Mouse (Mus musculus): ENCODE results near the gene Ints13. TPM values are rescaled to one million over a fixed set of nuclear protein-coding genes. Genes with fewer than 3 reads are reported as not detected.

Gene Ints13
- polyA plus RNA-seq (2012; rRNA removed), result 28.0 and 28.6 TPM in 2 replicates

DNA sequence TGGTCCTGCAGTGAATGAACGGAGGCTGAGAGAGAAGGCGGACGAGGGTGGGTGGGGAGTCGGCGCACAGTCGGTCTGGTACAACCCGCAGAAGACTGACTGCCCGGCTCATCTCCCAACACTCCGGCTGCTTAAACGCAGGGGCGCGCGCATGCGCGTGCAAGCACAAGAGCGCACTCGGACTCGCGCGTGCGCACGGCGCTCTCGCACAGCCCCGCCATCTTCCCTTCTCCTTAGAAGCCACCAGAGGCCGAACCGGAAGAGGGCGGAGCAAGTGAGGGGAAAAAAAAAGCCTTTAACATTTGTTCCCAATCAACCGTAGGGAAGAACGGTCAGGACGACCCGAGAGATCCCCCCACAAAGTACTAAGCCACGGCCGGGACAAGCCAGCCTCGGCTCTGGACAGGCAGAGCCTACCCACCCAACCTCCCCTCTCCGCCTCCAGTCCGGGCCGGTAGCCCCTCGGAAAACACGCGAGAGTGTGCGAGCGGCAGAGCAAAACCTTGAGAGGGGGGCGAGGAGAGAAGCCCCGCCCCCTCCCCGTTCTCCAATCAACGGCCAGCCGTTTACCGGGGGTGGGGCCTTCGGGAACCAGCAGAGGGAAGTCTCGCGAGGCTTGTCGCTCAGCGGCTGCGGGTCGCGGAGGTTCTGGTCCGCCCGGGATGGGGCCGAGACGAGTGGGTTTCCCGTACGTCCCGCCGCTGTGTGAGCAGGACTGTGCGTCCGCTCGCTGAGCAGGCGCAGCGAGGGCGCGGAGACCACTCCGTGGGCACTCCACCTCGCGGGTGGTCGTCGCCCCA is at the start of gene Ints13:
Ints13 (minus strand) TSS at position 526 of the 800 bp plus-strand sequence.

DNA sequence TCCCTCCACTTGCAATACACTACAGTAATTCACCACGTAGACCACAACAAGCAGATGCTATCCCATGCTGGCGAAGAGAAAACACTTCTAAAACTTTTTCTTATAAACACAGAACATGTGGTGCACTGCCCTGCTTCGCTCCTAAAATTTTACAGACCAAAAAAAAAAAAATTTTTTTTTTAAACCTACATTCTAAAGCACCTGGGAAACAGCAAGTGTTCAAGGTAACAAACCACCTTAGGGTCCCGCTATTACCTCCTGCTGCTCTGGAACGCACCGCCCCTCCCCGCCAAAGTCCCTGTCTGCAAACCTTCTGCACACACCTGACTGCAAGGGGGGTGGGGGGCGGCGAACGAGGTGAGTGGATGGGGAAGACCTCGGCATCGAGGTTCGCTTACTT is 732 bp downstream of the Ints13 start, which contains the start of gene Fgfr1op2:
Fgfr1op2 (plus strand) TSS at position 301 of the 400 bp plus-strand sequence.

DNA sequence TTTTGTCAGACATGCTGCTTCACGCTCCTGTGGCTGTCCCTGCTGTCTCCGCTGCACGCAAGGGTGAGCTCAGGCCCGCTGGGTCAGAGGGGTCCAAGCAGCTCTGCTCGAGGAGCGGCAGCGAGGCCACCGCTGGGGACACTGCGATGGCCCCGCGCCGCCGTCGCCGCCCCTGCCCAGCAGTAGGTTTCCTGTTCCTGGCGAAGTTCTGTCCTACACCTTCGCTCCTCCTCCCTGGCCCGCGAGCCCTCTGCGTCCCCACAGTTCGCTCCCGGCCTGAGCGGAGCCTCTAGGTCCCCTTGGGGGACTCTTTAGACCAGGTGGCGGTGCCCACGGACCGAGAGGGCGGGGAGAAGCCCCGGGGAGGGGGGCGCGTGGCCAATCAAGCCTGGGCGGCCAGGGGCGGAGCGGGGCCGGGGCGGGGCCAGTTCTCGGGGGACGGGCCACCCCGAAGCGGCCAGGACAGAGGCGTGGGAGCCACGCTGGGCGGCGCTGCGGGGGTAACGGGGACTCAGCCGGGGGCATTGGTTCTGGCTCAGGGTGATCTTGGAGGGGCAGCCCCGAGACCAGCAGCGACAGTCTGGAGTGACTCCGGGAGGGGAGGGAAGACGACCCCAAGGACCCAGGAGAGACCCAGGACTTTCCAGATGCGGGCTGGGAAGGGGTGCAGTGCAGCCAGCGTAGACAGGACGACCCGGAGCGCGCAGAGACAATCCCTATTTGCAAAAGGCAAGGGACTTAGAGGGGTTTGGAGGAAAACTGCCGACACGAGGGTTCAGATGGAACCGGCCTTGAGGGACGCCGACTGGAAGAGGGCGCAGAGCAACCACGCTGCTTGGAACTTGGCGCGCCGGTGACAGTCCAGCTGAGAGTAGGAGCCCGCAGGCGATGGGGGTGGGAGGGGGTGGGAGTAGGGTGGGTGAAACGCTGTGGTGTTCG is 75.5 kb downstream of the Ints13 start, which contains the start of gene Itpr2:
Itpr2 (minus strand) TSS at position 358 of the 939 bp plus-strand sequence.

Other genes starting within 250 kb of the Ints13 start
- 0.48 and 0.68 TPM in 2 replicates for gene Itpr2, start 75.6 kb downstream of the Ints13 start, polyA plus RNA-seq (2012; rRNA removed)
- 43.6 and 47.3 TPM in 2 replicates for gene Fgfr1op2, start 632 bp downstream of the Ints13 start, polyA plus RNA-seq (2012; rRNA removed)
- 44.7 and 50.2 TPM in 2 replicates for gene Med21, start 64.7 kb upstream of the Ints13 start, polyA plus RNA-seq (2012; rRNA removed)
- gene Tm7sf3, start 65.0 kb upstream of the Ints13 start, polyA plus RNA-seq (2012; rRNA removed), result 10.0 and 13.1 TPM in 2 replicates
- 1.9 and 2.1 TPM in 2 replicates for gene Stk38l, start 147.2 kb upstream of the Ints13 start, polyA plus RNA-seq (2012; rRNA removed)
- gene Arntl2, start 218.2 kb upstream of the Ints13 start, polyA plus RNA-seq (2012; rRNA removed), result 0.55 and 0.56 TPM in 2 replicates

All from liver, embryonic 14 days (tissue).